Mouse (Mus musculus) lung, postnatal 4 days (tissue): ENCODE results near the gene Lypd4.

Experiments
- DNase-seq, 2 experiments: peaks; one replicate each; pipeline ENCODE4 v3.0.0; 2021

The Lypd4 gene

GRCm38 (mm10) chr7:24845181-24845580 lies 24.6 kb downstream of the Lypd4 start:
- no peak for DNase-seq

GRCm38 (mm10) chr7:24844144-24844543 lies 25.6 kb downstream of the Lypd4 start:
- no peak for DNase-seq

- no peak for DNase-seq
Measured at GRCm38 (mm10) chr7:24841009-24841408, 28.7 kb downstream of the Lypd4 start.

- no peak for DNase-seq
Measured at GRCm38 (mm10) chr7:24840331-24840730, 29.4 kb downstream of the Lypd4 start.

GRCm38 (mm10) chr7:24839410-24839808 lies 30.3 kb downstream of the Lypd4 start:
- DNase-seq, result peak in 1 of 2 experiments; percentile 12

- peak; percentile 16 to 32 for DNase-seq
Measured at GRCm38 (mm10) chr7:24838732-24839409, 30.9 kb downstream of the Lypd4 start.

- DNase-seq, result no peak
Measured at GRCm38 (mm10) chr7:24827181-24827580, 42.6 kb downstream of the Lypd4 start.

GRCm38 (mm10) chr7:24824452-24824851 lies 45.3 kb downstream of the Lypd4 start:
- DNase-seq, result no peak

- peak; percentile 44 to 73 for DNase-seq
Measured at GRCm38 (mm10) chr7:24817502-24817901, 52.2 kb downstream of the Lypd4 start.
